8 mouse cellular contexts compared by ENCODE assay signal in genomic region chr1:69685890-69686490, GRCm38 (mm10). TPM values are rescaled to one million over a fixed set of nuclear protein-coding genes. Genes with fewer than 3 reads are reported as not detected.
DNase-seq lines count a peak whose midpoint lies in the region; ATAC-seq lines count a peak whose summit lies in the region.

No protein-coding gene starts in this region.

- peak overlapping the region; percentile 66 for H3K9ac ChIP-seq in intestine, embryonic 16.5 days (ENCODE audit: low read depth, low read length)
- 0 out of 2 replicates have a peak overlapping the region, but pooled peaks have one; percentile 67 for H3K9ac ChIP-seq in neural tube, embryonic 12.5 days

- H3K36me3 ChIP-seq in megakaryocyte, embryonic 14.5 days (replicated peaks; ENCODE audit: low read length), result no peaks in the 10 kb centered on the region
- no peaks in the 10 kb centered on the region for H3K36me3 ChIP-seq in intestine, embryonic 16.5 days (ENCODE audit: control insufficient read depth, insufficient read depth, low read length)
- no peaks in the 10 kb centered on the region for H3K36me3 ChIP-seq in neural tube, embryonic 12.5 days

- H3K27me3 ChIP-seq in megakaryocyte, embryonic 14.5 days (replicated peaks), result no peaks in the 10 kb centered on the region
- H3K27me3 ChIP-seq in intestine, embryonic 16.5 days (replicated peaks; ENCODE audit: control insufficient read depth, insufficient read depth, low read length), result no peaks in the 10 kb centered on the region
- no peaks in the 10 kb centered on the region for H3K27me3 ChIP-seq in neural tube, embryonic 12.5 days (replicated peaks)

- peak; percentile 46 for DNase-seq in CD4-positive, CD25-positive, alpha-beta regulatory T cell, adult 2 months (ENCODE audit: low read depth, low spot score)
- no peak for DNase-seq in layer of hippocampus, adult 9-11 months
- DNase-seq in layer of hippocampus, postnatal 14 days (ENCODE audit: low spot score in 2 of 2), result no peak

- WGBS in intestine, embryonic 16.5 days, result under 1% methylated on average over 15 of the region's 15 CpGs
- under 1% methylated on average over 14 of the region's 15 CpGs for WGBS in neural tube, embryonic 12.5 days

- peak overlapping the region; percentile 81 for H3K4me2 ChIP-seq in intestine, embryonic 16.5 days (ENCODE audit: low read depth, low read length)
- peak overlapping the region; percentile 73 for H3K4me2 ChIP-seq in neural tube, embryonic 12.5 days (replicated peaks)

- peaks cover 27% of the 10 kb centered on the region for H3K4me1 ChIP-seq in megakaryocyte, embryonic 14.5 days
- H3K4me1 ChIP-seq in intestine, embryonic 16.5 days (ENCODE audit: control insufficient read depth, insufficient read depth, low read length), result peaks cover 4% of the 10 kb centered on the region
- H3K4me1 ChIP-seq in neural tube, embryonic 12.5 days, result 0 out of 2 replicates have a peak, but pooled peaks cover 3% of the 10 kb centered on the region

- no peak overlapping the region for H3K27ac ChIP-seq in intestine, embryonic 16.5 days (ENCODE audit: low read length)
- H3K27ac ChIP-seq in neural tube, embryonic 12.5 days, result no peak overlapping the region

- no peaks in the 10 kb centered on the region for H3K9me3 ChIP-seq in megakaryocyte, embryonic 14.5 days
- H3K9me3 ChIP-seq in intestine, embryonic 16.5 days (ENCODE audit: control insufficient read depth, low read length), result no peaks in the 10 kb centered on the region
- no peaks in the 10 kb centered on the region for H3K9me3 ChIP-seq in neural tube, embryonic 12.5 days

- ATAC-seq in CD4-positive, CD25-positive, alpha-beta regulatory T cell, adult 4 months, result no peak
- ATAC-seq in megakaryocyte, adult 5-6 weeks (ENCODE audit: poor library complexity, severe bottlenecking), result no peak
- no peak; the same call in 1 of the 2 replicates for ATAC-seq in intestine, embryonic 16.5 days
- ATAC-seq in neural tube, embryonic 12.5 days (ENCODE audit: low FRiP score, low read depth), result no peak

- peak overlapping the region; percentile 92 for H3K4me3 ChIP-seq in megakaryocyte, embryonic 14.5 days (replicated peaks)
- peak overlapping the region; percentile 89 for H3K4me3 ChIP-seq in intestine, embryonic 16.5 days (ENCODE audit: low read length)
- peak overlapping the region; percentile 66 for H3K4me3 ChIP-seq in neural tube, embryonic 12.5 days

RNA-seq across cellular contexts. Expression of gene Ikzf2, which starts 1.1 kb away (rescaled TPM):
- 100 to 1,000 TPM; 591 to 626 TPM for polyA plus RNA-seq in CD4-positive, CD25-positive, alpha-beta regulatory T cell, adult 4 months (2017; shearing (Covaris generic))
- 1.7 TPM in 1 of 2 replicates, not detected in the other for polyA plus RNA-seq in megakaryocyte, embryonic 14.5 days (2012; ENCODE audit: insufficient read depth, low replicate concordance)
- 6.7 and 10.8 TPM in 2 replicates for total RNA-seq in megakaryocyte, adult 5-6 weeks (2015)
- 6.8 and 8.8 TPM in 2 replicates for total RNA-seq in megakaryocyte, adult 5-6 weeks (2017)
- 2.1 and 2.4 TPM in 2 replicates for polyA plus RNA-seq in intestine, embryonic 16.5 days (2015; fragmentation: Nextera tagmentation; extraction: Ambion mirVana)
- polyA plus RNA-seq in neural tube, embryonic 12.5 days (2016; fragmentation: Nextera tagmentation; extraction: Ambion mirVana), result 3.8 and 3.9 TPM in 2 replicates
- total RNA-seq in layer of hippocampus, postnatal 14 days (2021), result 10 to 100 TPM in 1 of 2 experiments, 1 to 10 TPM in 1; 7.0 to 10.4 TPM

Comparison
In these comparisons a context has a peak if more than half of its experiments do, and no peak if none do; other contexts are left out.
1. RNA of gene Ikzf2, which starts 1.1 kb away (polyA plus RNA-seq): 591 to 626 TPM in CD4-positive, CD25-positive, alpha-beta regulatory T cell, adult 4 months; 3.8 to 3.9 TPM in neural tube, embryonic 12.5 days, 2.1 to 2.4 TPM in intestine, embryonic 16.5 days and 1.7 TPM in megakaryocyte, embryonic 14.5 days; every median in the first group is over 100 times any median in the second.
2. Peak in every context shown above with its lines, with median percentiles within 50 percentile points of each other: H3K4me3 ChIP-seq.